Mouse (Mus musculus): Measurements from ENCODE around the gene Ticrr. TPM values are rescaled to one million over a fixed set of nuclear protein-coding genes. Genes with fewer than 3 reads are reported as not detected.

Ticrr gene
- polyA plus RNA-seq, 1 experiment from 2014 or later, result 14.2 TPM

GRCm38 (mm10) chr7:79731438-79731837 lies 71.4 kb downstream of the Ticrr start:
- ATAC-seq (ENCODE audit: insufficient number of reproducible peaks, insufficient read depth, low FRiP score, low TSS enrichment, low read depth), result no peak
- H3K4me3 ChIP-seq (replicated peaks), result no peak overlapping the region
- H3K9ac ChIP-seq (replicated peaks), result no peak overlapping the region
- H3K27me3 ChIP-seq, result peaks cover 10% of the 10 kb centered on the region
- no peaks in the 10 kb centered on the region for H3K9me3 ChIP-seq
- 82% methylated on average over 13 of the region's 13 CpGs for WGBS
- peaks cover 7% of the 10 kb centered on the region; the same call in 1 of the 2 replicates for H3K36me3 ChIP-seq
- 0 out of 2 replicates have a peak, but pooled peaks cover 3% of the 10 kb centered on the region for H3K4me1 ChIP-seq (replicated peaks)
- no peak overlapping the region for H3K27ac ChIP-seq
- H3K4me2 ChIP-seq, result no peak overlapping the region

GRCm38 (mm10) chr7:79732622-79733021 lies 72.6 kb downstream of the Ticrr start, which contains the start of gene Plin1:
Gene Plin1, minus strand, starts transcription at chr7:79732903.
- WGBS, result 66% methylated on average over 4 of the region's 4 CpGs
- Histone ChIP-seq H3K9ac (replicated peaks) (no peak within 1 kb of the TSS), H3K27ac (no peak within 1 kb of the TSS), H3K27me3 (peaks cover 8% of the 10 kb centered on the region), H3K4me2 (no peak within 1 kb of the TSS), H3K4me1 (replicated peaks) (0 out of 2 replicates have a peak, but pooled peaks cover 3% of the 10 kb centered on the region), H3K4me3 (replicated peaks) (no peak within 1 kb of the TSS), H3K36me3 (peaks cover 19% of the 10 kb centered on the region), H3K9me3 (no peaks in the 10 kb centered on the region)
- no peak for ATAC-seq (ENCODE audit: insufficient number of reproducible peaks, insufficient read depth, low FRiP score, low TSS enrichment, low read depth)

GRCm38 (mm10) chr7:79734563-79734962 lies 74.6 kb downstream of the Ticrr start:
- 81% methylated on average over 8 of the region's 8 CpGs for WGBS
- no peak overlapping the region for H3K9ac ChIP-seq (replicated peaks)
- H3K27ac ChIP-seq, result no peak overlapping the region
- H3K4me2 ChIP-seq, result no peak overlapping the region
- no peak for ATAC-seq (ENCODE audit: insufficient number of reproducible peaks, insufficient read depth, low FRiP score, low TSS enrichment, low read depth)
- peaks cover 8% of the 10 kb centered on the region for H3K27me3 ChIP-seq
- no peak overlapping the region for H3K4me3 ChIP-seq (replicated peaks)
- no peaks in the 10 kb centered on the region for H3K9me3 ChIP-seq
- no peaks in the 10 kb centered on the region for H3K4me1 ChIP-seq (replicated peaks)
- peaks cover 28% of the 10 kb centered on the region for H3K36me3 ChIP-seq

- Histone ChIP-seq H3K9ac (replicated peaks) (no peak overlapping the region), H3K4me2 (no peak overlapping the region), H3K27ac (no peak overlapping the region), H3K9me3 (no peaks in the 10 kb centered on the region), H3K4me3 (replicated peaks) (no peak overlapping the region), H3K36me3 (peaks cover 30% of the 10 kb centered on the region), H3K27me3 (no peaks in the 10 kb centered on the region), H3K4me1 (replicated peaks) (no peaks in the 10 kb centered on the region)
- no peak for ATAC-seq (ENCODE audit: insufficient number of reproducible peaks, insufficient read depth, low FRiP score, low TSS enrichment, low read depth)
- WGBS, result 90% methylated on average over 14 of the region's 14 CpGs
Measured at GRCm38 (mm10) chr7:79736511-79736910, 76.5 kb downstream of the Ticrr start.

GRCm38 (mm10) chr7:79738913-79739312 lies 78.9 kb downstream of the Ticrr start:
- no peak overlapping the region for H3K27ac ChIP-seq
- H3K4me3 ChIP-seq (replicated peaks), result no peak overlapping the region
- no peak overlapping the region for H3K9ac ChIP-seq (replicated peaks)
- no peaks in the 10 kb centered on the region for H3K27me3 ChIP-seq
- WGBS, result 94% methylated on average over 2 of the region's 2 CpGs
- H3K9me3 ChIP-seq, result no peaks in the 10 kb centered on the region
- ATAC-seq (ENCODE audit: insufficient number of reproducible peaks, insufficient read depth, low FRiP score, low TSS enrichment, low read depth), result no peak
- peaks cover 30% of the 10 kb centered on the region for H3K36me3 ChIP-seq
- H3K4me1 ChIP-seq (replicated peaks), result peaks cover 7% of the 10 kb centered on the region
- H3K4me2 ChIP-seq, result no peak overlapping the region

GRCm38 (mm10) chr7:79740279-79740678 lies 80.3 kb downstream of the Ticrr start:
- 79% methylated on average over 4 of the region's 4 CpGs for WGBS
- no peak overlapping the region for H3K9ac ChIP-seq (replicated peaks)
- H3K4me1 ChIP-seq (replicated peaks), result peaks cover 7% of the 10 kb centered on the region
- H3K27me3 ChIP-seq, result no peaks in the 10 kb centered on the region
- no peaks in the 10 kb centered on the region for H3K9me3 ChIP-seq
- no peak overlapping the region for H3K27ac ChIP-seq
- peaks cover 25% of the 10 kb centered on the region for H3K36me3 ChIP-seq
- H3K4me3 ChIP-seq (replicated peaks), result no peak overlapping the region
- no peak for ATAC-seq (ENCODE audit: insufficient number of reproducible peaks, insufficient read depth, low FRiP score, low TSS enrichment, low read depth)
- H3K4me2 ChIP-seq, result no peak overlapping the region

GRCm38 (mm10) chr7:79742277-79742658 lies 82.3 kb downstream of the Ticrr start:
- Histone ChIP-seq H3K4me2 (peak overlapping the region; percentile 91), H3K27me3 (no peaks in the 10 kb centered on the region), H3K9me3 (no peaks in the 10 kb centered on the region), H3K4me1 (replicated peaks) (peaks cover 7% of the 10 kb centered on the region), H3K4me3 (replicated peaks) (peak overlapping the region; percentile 78), H3K36me3 (peaks cover 15% of the 10 kb centered on the region), H3K9ac (replicated peaks) (peak overlapping the region; percentile 71), H3K27ac (no peak overlapping the region)
- WGBS, result 24% methylated on average over 11 of the region's 11 CpGs
- no peak for ATAC-seq (ENCODE audit: insufficient number of reproducible peaks, insufficient read depth, low FRiP score, low TSS enrichment, low read depth)

- ATAC-seq (ENCODE audit: insufficient number of reproducible peaks, insufficient read depth, low FRiP score, low TSS enrichment, low read depth), result peak; percentile 89
Measured at GRCm38 (mm10) chr7:79742659-79743536, 82.9 kb downstream of the Ticrr start, which contains the start of the genes Pex11a and Wdr93. Gene Pex11a, minus strand, starts transcription at chr7:79743131. Gene Wdr93, plus strand, starts transcription at chr7:79743163.

GRCm38 (mm10) chr7:79744051-79744450 lies 84.1 kb downstream of the Ticrr start:
- no peak overlapping the region for H3K4me2 ChIP-seq
- H3K9me3 ChIP-seq, result no peaks in the 10 kb centered on the region
- WGBS, result 94% methylated on average over 9 of the region's 9 CpGs
- H3K27ac ChIP-seq, result no peak overlapping the region
- H3K36me3 ChIP-seq, result peaks cover 5% of the 10 kb centered on the region; the same call in 1 of the 2 replicates
- no peak overlapping the region for H3K4me3 ChIP-seq (replicated peaks)
- H3K9ac ChIP-seq (replicated peaks), result no peak overlapping the region
- 0 out of 2 replicates have a peak, but pooled peaks cover 3% of the 10 kb centered on the region for H3K27me3 ChIP-seq
- H3K4me1 ChIP-seq (replicated peaks), result peaks cover 7% of the 10 kb centered on the region
- no peak for ATAC-seq (ENCODE audit: insufficient number of reproducible peaks, insufficient read depth, low FRiP score, low TSS enrichment, low read depth)

More at GRCm38 (mm10) chr7:79742659-79743536, 82.9 kb downstream of the Ticrr start, which contains the start of the genes Pex11a and Wdr93:
- Histone ChIP-seq H3K9ac (replicated peaks) (peak within 1 kb of the TSS; percentile 71), H3K27ac (no peak within 1 kb of the TSS), H3K36me3 (peaks cover 10% of the 10 kb centered on the region; the same call in 1 of the 2 replicates), H3K4me2 (peak within 1 kb of the TSS; percentile 91), H3K9me3 (no peaks in the 10 kb centered on the region), H3K4me3 (replicated peaks) (peak within 1 kb of the TSS; percentile 78), H3K4me1 (replicated peaks) (peaks cover 7% of the 10 kb centered on the region), H3K27me3 (no peaks in the 10 kb centered on the region)
- 3% methylated on average over 46 of the region's 46 CpGs for WGBS

GRCm38 (mm10) chr7:79744585-79744984 lies 84.6 kb downstream of the Ticrr start:
- Histone ChIP-seq H3K9ac (replicated peaks) (no peak overlapping the region), H3K4me1 (replicated peaks) (peaks cover 7% of the 10 kb centered on the region), H3K27ac (no peak overlapping the region), H3K27me3 (0 out of 2 replicates have a peak, but pooled peaks cover 3% of the 10 kb centered on the region), H3K4me2 (no peak overlapping the region), H3K36me3 (peaks cover 2% of the 10 kb centered on the region; the same call in 1 of the 2 replicates), H3K9me3 (no peaks in the 10 kb centered on the region), H3K4me3 (replicated peaks) (no peak overlapping the region)
- ATAC-seq (ENCODE audit: insufficient number of reproducible peaks, insufficient read depth, low FRiP score, low TSS enrichment, low read depth), result no peak
- WGBS, result 82% methylated on average over 5 of the region's 5 CpGs

- WGBS, result 85% methylated on average over 6 of the region's 6 CpGs
- no peak overlapping the region for H3K4me2 ChIP-seq
- H3K9me3 ChIP-seq, result no peaks in the 10 kb centered on the region
- H3K36me3 ChIP-seq, result no peaks in the 10 kb centered on the region
- no peak overlapping the region for H3K4me3 ChIP-seq (replicated peaks)
- ATAC-seq (ENCODE audit: insufficient number of reproducible peaks, insufficient read depth, low FRiP score, low TSS enrichment, low read depth), result no peak
- H3K9ac ChIP-seq (replicated peaks), result no peak overlapping the region
- peaks cover 7% of the 10 kb centered on the region for H3K4me1 ChIP-seq (replicated peaks)
- 0 out of 2 replicates have a peak, but pooled peaks cover 3% of the 10 kb centered on the region for H3K27me3 ChIP-seq
- H3K27ac ChIP-seq, result no peak overlapping the region
Measured at GRCm38 (mm10) chr7:79747659-79748058, 87.7 kb downstream of the Ticrr start.

All from limb, embryonic 12.5 days (tissue).